Mouse (Mus musculus) hindbrain, embryonic 16.5 days (tissue): ENCODE measurements around the gene Rhoc. TPM values are rescaled to one million over a fixed set of nuclear protein-coding genes. Genes with fewer than 3 reads are reported as not detected.
A peak's percentile ranks its signal among the peaks of the same experiment; 100 is the strongest.

Source experiments
- ATAC-seq: fragments of 200-750 bp; cut with Nextera tagmentation; 2 replicates; pipeline ENCODE4 v1.8.0; 2017; ENCODE audit warnings: moderate TSS enrichment, moderate library complexity
- H3K27ac ChIP-seq: fragments of 300-500 bp; sonication (generic); 2 replicates; pipeline ENCODE4 v1.5.1; 2014; ENCODE audit warnings: low read depth, mild to moderate bottlenecking, control low read depth, low read length, moderate library complexity
- H3K27me3 ChIP-seq: fragments of 300-500 bp; sonication (generic); replicated peaks from 2 replicates; pipeline ENCODE4 v1.6.1; 2014; ENCODE audit warnings: low read length; ENCODE audit not compliant: control insufficient read depth, insufficient read depth
- H3K36me3 ChIP-seq: fragments of 300-500 bp; sonication (generic); 2 replicates; pipeline ENCODE4 v1.6.1; 2014; ENCODE audit warnings: mild to moderate bottlenecking, low read length, moderate library complexity, mixed read lengths; ENCODE audit not compliant: control insufficient read depth, insufficient read depth
- H3K4me1 ChIP-seq: fragments of 300-500 bp; sonication (generic); 2 replicates; pipeline ENCODE4 v1.6.1; 2014; ENCODE audit warnings: low read depth, low read length; ENCODE audit not compliant: control insufficient read depth, insufficient read depth
- H3K4me2 ChIP-seq: fragments of 300-500 bp; sonication (generic); 2 replicates; pipeline ENCODE4 v1.6.1; 2014; ENCODE audit warnings: mild to moderate bottlenecking, low read length, control low read depth, moderate library complexity
- H3K4me3 ChIP-seq: fragments of 300-500 bp; sonication (generic); 2 replicates; pipeline ENCODE4 v1.5.1; 2014; ENCODE audit warnings: mild to moderate bottlenecking, low read length, control low read depth, moderate library complexity
- H3K9ac ChIP-seq: fragments of 300-500 bp; sonication (generic); 2 replicates; pipeline ENCODE4 v1.6.1; 2014; ENCODE audit warnings: low read depth, mild to moderate bottlenecking, control low read depth, low read length, moderate library complexity
- H3K9me3 ChIP-seq: fragments of 300-500 bp; sonication (generic); 2 replicates; pipeline ENCODE4 v1.6.1; 2014; ENCODE audit warnings: mild to moderate bottlenecking, low read length, moderate library complexity; ENCODE audit not compliant: control insufficient read depth
- WGBS: fragments of 180-500 bp; shearing (Covaris S2); extraction: QIAGEN DNeasy Blood & Tissue Kit; methylation state at CpG from one replicate; pipeline ENCODE4 v1.1.7; 2014; 5-methylcytosine and 5-hydroxymethylcytosine counted together
- polyA plus RNA-seq: library from polyadenylated mRNA; unstranded; fragments of >200 nt; fragmentation: Nextera tagmentation; extraction: Ambion mirVana; gene quantifications from 2 replicates; pipeline ENCODE4 v1.2.1, GENCODE M21; 2015

The Rhoc gene
- polyA plus RNA-seq, 1 experiment from 2014 or later: 65.1 TPM

GRCm38 (mm10) chr3:104815346-104815745 is 27.2 kb downstream of the Rhoc start:
- H3K4me2 ChIP-seq: no peak overlapping the region
- no peak overlapping the region for H3K9ac ChIP-seq
- peaks cover 10% of the 10 kb centered on the region for H3K4me1 ChIP-seq
- H3K4me3 ChIP-seq: no peak overlapping the region
- 86% methylated on average over 2 of the region's 2 CpGs for WGBS
- no peaks in the 10 kb centered on the region for H3K9me3 ChIP-seq
- H3K27ac ChIP-seq: no peak overlapping the region
- no peaks in the 10 kb centered on the region for H3K27me3 ChIP-seq
- no peak for ATAC-seq
- H3K36me3 ChIP-seq: no peaks in the 10 kb centered on the region

- Histone ChIP-seq H3K9me3 (no peaks in the 10 kb centered on the region), H3K27ac (no peak overlapping the region), H3K4me3 (no peak overlapping the region), H3K36me3 (no peaks in the 10 kb centered on the region), H3K9ac (no peak overlapping the region), H3K4me2 (no peak overlapping the region), H3K27me3 (no peaks in the 10 kb centered on the region), H3K4me1 (peaks cover 10% of the 10 kb centered on the region)
- no peak for ATAC-seq
- 98% methylated on average over 7 of the region's 7 CpGs for WGBS
Measured at GRCm38 (mm10) chr3:104816130-104816529, 28.0 kb downstream of the Rhoc start.

- peaks cover 10% of the 10 kb centered on the region for H3K4me1 ChIP-seq
- H3K36me3 ChIP-seq: no peaks in the 10 kb centered on the region
- no peaks in the 10 kb centered on the region for H3K27me3 ChIP-seq
- peak; percentile 87 for ATAC-seq
- no peaks in the 10 kb centered on the region for H3K9me3 ChIP-seq
- H3K27ac ChIP-seq: peak overlapping the region; percentile 74
- peak overlapping the region; percentile 98 for H3K4me2 ChIP-seq
- whole genome bisulfite sequencing: under 1% methylated on average over 44 of the region's 46 CpGs
- peak overlapping the region; percentile 89 for H3K9ac ChIP-seq
- H3K4me3 ChIP-seq: peak overlapping the region; percentile 89
Measured at GRCm38 (mm10) chr3:104817481-104817990, 29.4 kb downstream of the Rhoc start.

- H3K4me1 ChIP-seq: peaks cover 10% of the 10 kb centered on the region
- no peaks in the 10 kb centered on the region for H3K27me3 ChIP-seq
- H3K9me3 ChIP-seq: no peaks in the 10 kb centered on the region
- peak within 1 kb of the TSS; percentile 89 for H3K9ac ChIP-seq
- no peaks in the 10 kb centered on the region for H3K36me3 ChIP-seq
- peak within 1 kb of the TSS; percentile 98 for H3K4me2 ChIP-seq
- peak within 1 kb of the TSS; percentile 74 for H3K27ac ChIP-seq
- ATAC-seq: peak; percentile 79
- under 1% methylated on average over 40 of the region's 40 CpGs for WGBS
- peak within 1 kb of the TSS; percentile 89 for H3K4me3 ChIP-seq
Measured at GRCm38 (mm10) chr3:104817991-104818748, 30.0 kb downstream of the Rhoc start, which contains the start of gene Mov10. TSS of gene Mov10 (minus strand) at chr3:104818563.

GRCm38 (mm10) chr3:104818749-104819134 is 30.6 kb downstream of the Rhoc start:
- H3K4me2 ChIP-seq: peak overlapping the region; percentile 98
- H3K27me3 ChIP-seq: no peaks in the 10 kb centered on the region
- H3K27ac ChIP-seq: no peak overlapping the region
- ATAC-seq: no peak
- H3K4me3 ChIP-seq: peak overlapping the region; percentile 89
- H3K9me3 ChIP-seq: no peaks in the 10 kb centered on the region
- H3K9ac ChIP-seq: peak overlapping the region; percentile 89; the same call in 1 of the 2 replicates
- H3K4me1 ChIP-seq: peaks cover 10% of the 10 kb centered on the region
- WGBS: 5% methylated on average over 3 of the region's 3 CpGs
- H3K36me3 ChIP-seq: no peaks in the 10 kb centered on the region

- H3K36me3 ChIP-seq: 0 out of 2 replicates have a peak, but pooled peaks cover under 1% of the 10 kb centered on the region
- no peak overlapping the region for H3K4me2 ChIP-seq
- no peak for ATAC-seq
- no peak overlapping the region for H3K27ac ChIP-seq
- no peaks in the 10 kb centered on the region for H3K27me3 ChIP-seq
- H3K4me3 ChIP-seq: no peak overlapping the region
- H3K4me1 ChIP-seq: peaks cover 10% of the 10 kb centered on the region
- H3K9ac ChIP-seq: no peak overlapping the region
- WGBS: 52% methylated on average over 1 of the region's 1 CpGs
- no peaks in the 10 kb centered on the region for H3K9me3 ChIP-seq
Measured at GRCm38 (mm10) chr3:104820426-104820825, 32.3 kb downstream of the Rhoc start.

GRCm38 (mm10) chr3:104822413-104822812 is 34.2 kb downstream of the Rhoc start:
- no peak for ATAC-seq
- WGBS: 86% methylated on average over 3 of the region's 3 CpGs

GRCm38 (mm10) chr3:104835797-104836196 is 47.6 kb downstream of the Rhoc start:
- H3K4me3 ChIP-seq: no peak overlapping the region
- H3K4me1 ChIP-seq: no peaks in the 10 kb centered on the region
- no peak overlapping the region for H3K4me2 ChIP-seq
- no peaks in the 10 kb centered on the region for H3K27me3 ChIP-seq
- peaks cover 13% of the 10 kb centered on the region for H3K36me3 ChIP-seq
- H3K27ac ChIP-seq: no peak overlapping the region
- no peak overlapping the region for H3K9ac ChIP-seq
- ATAC-seq: no peak
- H3K9me3 ChIP-seq: no peaks in the 10 kb centered on the region
- 98% methylated on average over 3 of the region's 3 CpGs for WGBS

More at GRCm38 (mm10) chr3:104822413-104822812, 34.2 kb downstream of the Rhoc start:
- Histone ChIP-seq H3K9ac (no peak overlapping the region), H3K4me2 (no peak overlapping the region), H3K4me3 (no peak overlapping the region), H3K4me1 (peaks cover 7% of the 10 kb centered on the region), H3K27me3 (no peaks in the 10 kb centered on the region), H3K36me3 (0 out of 2 replicates have a peak, but pooled peaks cover 4% of the 10 kb centered on the region), H3K27ac (no peak overlapping the region), H3K9me3 (no peaks in the 10 kb centered on the region)

GRCm38 (mm10) chr3:104841049-104841448 is 52.9 kb downstream of the Rhoc start:
- ATAC-seq: no peak
- WGBS: 97% methylated on average over 5 of the region's 5 CpGs
- peaks cover 18% of the 10 kb centered on the region for H3K36me3 ChIP-seq

More at GRCm38 (mm10) chr3:104841049-104841448, 52.9 kb downstream of the Rhoc start:
- no peak overlapping the region for H3K27ac ChIP-seq
- no peak overlapping the region for H3K4me3 ChIP-seq
- no peak overlapping the region for H3K4me2 ChIP-seq
- H3K4me1 ChIP-seq: no peaks in the 10 kb centered on the region
- H3K27me3 ChIP-seq: no peaks in the 10 kb centered on the region
- no peak overlapping the region for H3K9ac ChIP-seq
- no peaks in the 10 kb centered on the region for H3K9me3 ChIP-seq
